Mouse (Mus musculus) heart, postnatal 0 days (tissue): Measurements from ENCODE around the gene Mpped1.

Source experiments
- CTCF ChIP-seq: IDR thresholded peaks from 2 replicates; pipeline ENCODE4 v1.5.1; 2016; ENCODE audit warnings: antibody characterized with exemption, control low read depth, low read depth
- EP300 ChIP-seq: IDR thresholded peaks from 2 replicates; pipeline ENCODE4 v1.6.1; 2016; ENCODE audit warnings: antibody characterized with exemption, low read depth

- TF ChIP-seq CTCF (no peak), EP300 (no peak)
Measured at GRCm38 (mm10) chr15:83877155-83877866, 98.0 kb downstream of the Mpped1 start.
